19 mouse cellular contexts compared by ENCODE assay signal in genomic region chr1:170861671-170862434, GRCm38 (mm10). TPM values are rescaled to one million over a fixed set of nuclear protein-coding genes. Genes with fewer than 3 reads are reported as not detected.
A peak's percentile ranks its signal among the peaks of the same experiment; 100 is the strongest.
DNase-seq lines count a peak whose midpoint lies in the region; ATAC-seq and TF ChIP-seq lines count a peak whose summit lies in the region.
"Had no signal": no experiment of that assay in that cellular context is flagged by ENCODE, and none has a peak within 500 bp of the region (broad histone marks: within the 10 kb centered on the region; RNA-seq: fewer than 3 reads in every experiment).

No protein-coding gene starts in this region.

- TF ChIP-seq RAD21 in MEL (IDR thresholded peaks at IDR 0.05; ENCODE audit: low read depth, low read length) = no peak

- TF ChIP-seq EP300 in MEL (IDR thresholded peaks at IDR 0.05; ENCODE audit: low read depth in 1 of 2, low read length in 2 of 2) = no peak
- TF ChIP-seq EP300 in liver, embryonic 14.5 days (IDR thresholded peaks at IDR 0.05; ENCODE audit: low read depth) = no peak
- TF ChIP-seq EP300 in stomach, postnatal 0 days (optimal IDR thresholded peaks at IDR 0.05) = no peak

- no peak for TF ChIP-seq POLR2A in MEL (IDR thresholded peaks at IDR 0.05; ENCODE audit: control insufficient read depth in 1 of 2, insufficient read depth in 1 of 2, low read depth in 1 of 2, low read length in 2 of 2, poor library complexity in 1 of 2)

- peak overlapping the region; percentile 89 for H3K4me3 ChIP-seq in megakaryocyte, embryonic 14.5 days (replicated peaks)
- H3K4me3 ChIP-seq in MEL (ENCODE audit: control insufficient read depth in 1 of 2, insufficient read depth in 1 of 2, low read depth in 2 of 2, low read length in 2 of 2) = peak overlapping the region; percentile 42 to 52
- 0 out of 4 replicates have a peak overlapping the region, but pooled peaks of 1 of the 2 experiments have one; percentile 3 for H3K4me3 ChIP-seq in liver, embryonic 14.5 days (ENCODE audit: insufficient read depth in 1 of 2, low read depth in 2 of 2, low read length in 2 of 2)
- no peak overlapping the region for H3K4me3 ChIP-seq in stomach, postnatal 0 days (ENCODE audit: low read depth, low read length)
- H3K4me3 ChIP-seq: embryonic facial prominence, embryonic 13.5 days; forebrain, embryonic 10.5 days; hindbrain, embryonic 13.5 days had no signal

- peaks cover 50% of the 10 kb centered on the region for H3K79me2 ChIP-seq in MEL (ENCODE audit: control insufficient read depth, insufficient read depth, low read length, poor library complexity)

- no peaks in the 10 kb centered on the region for H3K9me3 ChIP-seq in megakaryocyte, embryonic 14.5 days
- H3K9me3 ChIP-seq in MEL (replicated peaks; ENCODE audit: insufficient read depth, low read length) = no peaks in the 10 kb centered on the region
- H3K9me3 ChIP-seq in liver, embryonic 14.5 days (ENCODE audit: control insufficient read depth, low read length) = no peaks in the 10 kb centered on the region
- no peaks in the 10 kb centered on the region for H3K9me3 ChIP-seq in stomach, postnatal 0 days (ENCODE audit: control insufficient read depth, low read length)
- H3K9me3 ChIP-seq: embryonic facial prominence, embryonic 13.5 days; forebrain, embryonic 10.5 days; hindbrain, embryonic 13.5 days had no signal

- peaks cover 31% of the 10 kb centered on the region for H3K36me3 ChIP-seq in megakaryocyte, embryonic 14.5 days (replicated peaks; ENCODE audit: low read length)
- H3K36me3 ChIP-seq in MEL (ENCODE audit: control insufficient read depth in 1 of 2, insufficient read depth in 2 of 2, low read length in 2 of 2) = peaks cover 0 to 60% of the 10 kb centered on the region in 2 experiments; a peak in 2 of 4 replicates
- H3K36me3 ChIP-seq in liver, embryonic 14.5 days (replicated peaks; ENCODE audit: control insufficient read depth, insufficient read depth, low read depth) = no peaks in the 10 kb centered on the region
- no peaks in the 10 kb centered on the region for H3K36me3 ChIP-seq in stomach, postnatal 0 days (ENCODE audit: control insufficient read depth, insufficient read depth, low read length)
- H3K36me3 ChIP-seq: embryonic facial prominence, embryonic 13.5 days; forebrain, embryonic 10.5 days; hindbrain, embryonic 13.5 days had no signal

- DNase-seq in MEL (ENCODE audit: low read depth, low spot score) = peak; percentile 7
- DNase-seq in liver, embryonic 14.5 days (ENCODE audit: low read depth in 3 of 3, low spot score in 3 of 3) = no peak
- no peak for DNase-seq in stomach, postnatal 0 days (ENCODE audit: low spot score)
- DNase-seq in frontal cortex, postnatal 25 days (ENCODE audit: low spot score in 2 of 2) = no peak
- DNase-seq in urinary bladder, postnatal 4 days (ENCODE audit: low spot score in 2 of 2) = no peak
- DNase-seq: cerebellum, adult 11 months; gastrocnemius, postnatal 36 days; kidney, adult 8-10 months; retina, postnatal 1 day had no signal

- H3K4me2 ChIP-seq in liver, embryonic 14.5 days (ENCODE audit: low read depth) = peak overlapping the region; percentile 36
- 0 out of 2 replicates have a peak overlapping the region, but pooled peaks have one; percentile 8 for H3K4me2 ChIP-seq in stomach, postnatal 0 days (replicated peaks; ENCODE audit: low read depth)
- H3K4me2 ChIP-seq: embryonic facial prominence, embryonic 13.5 days; hindbrain, embryonic 13.5 days had no signal

- H3K27me3 ChIP-seq in megakaryocyte, embryonic 14.5 days (replicated peaks) = no peaks in the 10 kb centered on the region
- H3K27me3 ChIP-seq in MEL (ENCODE audit: control insufficient read depth in 1 of 2, insufficient read depth in 2 of 2, low read length in 2 of 2) = no peaks in the 10 kb centered on the region
- no peaks in the 10 kb centered on the region for H3K27me3 ChIP-seq in liver, embryonic 14.5 days (ENCODE audit: control insufficient read depth, insufficient read depth, low read length)
- no peaks in the 10 kb centered on the region for H3K27me3 ChIP-seq in stomach, postnatal 0 days (ENCODE audit: control insufficient read depth, insufficient read depth, low read length)
- H3K27me3 ChIP-seq: embryonic facial prominence, embryonic 13.5 days; hindbrain, embryonic 13.5 days; Patski had no signal

- peak overlapping the region; percentile 54 for H3K9ac ChIP-seq in MEL (ENCODE audit: control insufficient read depth, low read depth, low read length, poor library complexity, severe bottlenecking)
- no peak overlapping the region for H3K9ac ChIP-seq in liver, embryonic 14.5 days (replicated peaks)
- no peak overlapping the region for H3K9ac ChIP-seq in stomach, postnatal 0 days (ENCODE audit: low read length)
- H3K9ac ChIP-seq: embryonic facial prominence, embryonic 13.5 days; hindbrain, embryonic 13.5 days had no signal

- H3K4me1 ChIP-seq in megakaryocyte, embryonic 14.5 days = peaks cover 86% of the 10 kb centered on the region
- peaks cover 9 to 29% of the 10 kb centered on the region in 2 experiments for H3K4me1 ChIP-seq in MEL (ENCODE audit: control insufficient read depth in 1 of 2, insufficient read depth in 2 of 2, low read length in 2 of 2)
- H3K4me1 ChIP-seq in liver, embryonic 14.5 days (replicated peaks; ENCODE audit: control insufficient read depth in 2 of 2, insufficient read depth in 2 of 2, low read length in 1 of 2) = peaks cover 21 to 50% of the 10 kb centered on the region in 2 experiments
- H3K4me1 ChIP-seq in stomach, postnatal 0 days (replicated peaks; ENCODE audit: control insufficient read depth, insufficient read depth) = 0 out of 2 replicates have a peak, but pooled peaks cover 3% of the 10 kb centered on the region

- WGBS in liver, embryonic 14.5 days (ENCODE audit: insufficient replicate concordance) = 57% methylated on average over 13 of the region's 13 CpGs
- WGBS in stomach, postnatal 0 days = 46% methylated on average over 13 of the region's 13 CpGs

- TF ChIP-seq CTCF in MEL (IDR thresholded peaks at IDR 0.05 in 2 of 3, conservative IDR thresholded peaks at IDR 0.05 in 1 of 3; ENCODE audit: control insufficient read depth in 1 of 3, insufficient read depth in 1 of 3, low read depth in 2 of 3, low read length in 3 of 3, poor library complexity in 1 of 3, severe bottlenecking in 1 of 3) = no peak
- TF ChIP-seq CTCF in liver, embryonic 14.5 days (IDR thresholded peaks at IDR 0.05; ENCODE audit: low read depth) = no peak
- TF ChIP-seq CTCF in stomach, postnatal 0 days (IDR thresholded peaks at IDR 0.05; ENCODE audit: low read depth) = no peak

- no peak for ATAC-seq in megakaryocyte, adult 5-6 weeks (ENCODE audit: poor library complexity, severe bottlenecking)
- no peak for ATAC-seq in liver, embryonic 14.5 days (ENCODE audit: insufficient read depth)
- no peak for ATAC-seq in stomach, postnatal 0 days (ENCODE audit: low FRiP score, low TSS enrichment)
- ATAC-seq: Patski had no signal

- H3K27ac ChIP-seq in MEL (ENCODE audit: control insufficient read depth, low read depth, low read length) = peak overlapping the region; percentile 82
- H3K27ac ChIP-seq in liver, embryonic 14.5 days = no peak overlapping the region
- no peak overlapping the region for H3K27ac ChIP-seq in stomach, postnatal 0 days (replicated peaks)
- H3K27ac ChIP-seq: embryonic facial prominence, embryonic 13.5 days; forebrain, embryonic 10.5 days; hindbrain, embryonic 13.5 days had no signal

RNA-seq across cellular contexts. Expression of gene Atf6, which starts 5.7 kb away (rescaled TPM):
- polyA plus RNA-seq in megakaryocyte, embryonic 14.5 days (2012; ENCODE audit: insufficient read depth, low replicate concordance) = 3.1 and 4.8 TPM in 2 replicates
- 35.9 and 38.4 TPM in 2 replicates for total RNA-seq in megakaryocyte, adult 5-6 weeks (2015)
- 35.1 and 39.4 TPM in 2 replicates for total RNA-seq in megakaryocyte, adult 5-6 weeks (2017)
- total RNA-seq in MEL (2012; rRNA removed) = 11.7 and 14.3 TPM in 2 replicates
- 10 to 100 TPM in 1 of 2 experiments, not detected in 1; 16.4 TPM for polyA plus RNA-seq in MEL (2012; ENCODE audit: insufficient read depth in 1 of 2, insufficient read length in 2 of 2, low read depth in 1 of 2, low replicate concordance in 2 of 2, missing spikeins in 1 of 2)
- 3.7 and 4.8 TPM in 2 replicates for polyA plus RNA-seq in liver, embryonic 14.5 days (2012; rRNA removed)
- polyA plus RNA-seq in liver, embryonic 14.5 days (2014; fragmentation: Nextera tagmentation; extraction: Ambion mirVana) = 6.6 and 8.2 TPM in 2 replicates
- 5.6 and 6.2 TPM in 2 replicates for polyA plus RNA-seq in stomach, postnatal 0 days (2015; fragmentation: Nextera tagmentation; extraction: Ambion mirVana)

RNA-seq across cellular contexts. Expression of gene Gm26620, which starts 23.0 kb away (rescaled TPM):
- polyA plus RNA-seq in megakaryocyte, embryonic 14.5 days (2012; ENCODE audit: insufficient read depth, low replicate concordance) = 3.3 and 14.1 TPM in 2 replicates
- total RNA-seq in megakaryocyte, adult 5-6 weeks (2015) = 1.2 TPM in 1 of 2 replicates, not detected in the other
- not detected in 2 replicates for total RNA-seq in megakaryocyte, adult 5-6 weeks (2017)
- total RNA-seq in MEL (2012; rRNA removed) = 3.1 and 5.5 TPM in 2 replicates
- polyA plus RNA-seq in MEL (2012; ENCODE audit: insufficient read depth in 1 of 2, insufficient read length in 2 of 2, low read depth in 1 of 2, low replicate concordance in 2 of 2, missing spikeins in 1 of 2) = 1 to 10 TPM in 1 of 2 experiments, not detected in 1; 1.0 TPM
- 0.26 and 0.54 TPM in 2 replicates for polyA plus RNA-seq in liver, embryonic 14.5 days (2012; rRNA removed)
- 0.38 and 0.47 TPM in 2 replicates for polyA plus RNA-seq in liver, embryonic 14.5 days (2014; fragmentation: Nextera tagmentation; extraction: Ambion mirVana)
- 0.67 and 1.4 TPM in 2 replicates for polyA plus RNA-seq in stomach, postnatal 0 days (2015; fragmentation: Nextera tagmentation; extraction: Ambion mirVana)
- total RNA-seq: common myeloid progenitor, adult 5-6 weeks had no signal
- polyA plus RNA-seq: limb, embryonic 11.5 days had no signal

RNA-seq across cellular contexts. Expression of gene Dusp12, which starts 23.5 kb away (rescaled TPM):
- polyA plus RNA-seq in megakaryocyte, embryonic 14.5 days (2012; ENCODE audit: insufficient read depth, low replicate concordance) = 2.7 and 7.6 TPM in 2 replicates
- 7.5 and 10.3 TPM in 2 replicates for total RNA-seq in megakaryocyte, adult 5-6 weeks (2015)
- total RNA-seq in megakaryocyte, adult 5-6 weeks (2017) = 5.2 and 5.4 TPM in 2 replicates
- total RNA-seq in MEL (2012; rRNA removed) = 41.8 and 50.0 TPM in 2 replicates
- polyA plus RNA-seq in MEL (2012; ENCODE audit: insufficient read depth in 1 of 2, insufficient read length in 2 of 2, low read depth in 1 of 2, low replicate concordance in 2 of 2, missing spikeins in 1 of 2) = 10 to 100 TPM in 1 of 2 experiments, not detected in 1; 33.8 TPM
- 9.5 and 13.6 TPM in 2 replicates for polyA plus RNA-seq in liver, embryonic 14.5 days (2012; rRNA removed)
- polyA plus RNA-seq in liver, embryonic 14.5 days (2014; fragmentation: Nextera tagmentation; extraction: Ambion mirVana) = 19.1 and 20.4 TPM in 2 replicates
- 23.8 and 23.9 TPM in 2 replicates for polyA plus RNA-seq in stomach, postnatal 0 days (2015; fragmentation: Nextera tagmentation; extraction: Ambion mirVana)

RNA-seq across cellular contexts. Expression of gene Fcrlb, which starts 50.9 kb away (rescaled TPM):
- 1.4 TPM in 1 of 2 replicates, not detected in the other for polyA plus RNA-seq in megakaryocyte, embryonic 14.5 days (2012; ENCODE audit: insufficient read depth, low replicate concordance)
- total RNA-seq in megakaryocyte, adult 5-6 weeks (2015) = not detected in 2 replicates
- not detected in 2 replicates for total RNA-seq in megakaryocyte, adult 5-6 weeks (2017)
- total RNA-seq in MEL (2012; rRNA removed) = not detected in 2 replicates
- polyA plus RNA-seq in MEL (2012; ENCODE audit: insufficient read depth in 1 of 2, insufficient read length in 2 of 2, low read depth in 1 of 2, low replicate concordance in 2 of 2, missing spikeins in 1 of 2) = not detected
- polyA plus RNA-seq in liver, embryonic 14.5 days (2012; rRNA removed) = 0.03 and 0.05 TPM in 2 replicates
- not detected in 2 replicates for polyA plus RNA-seq in liver, embryonic 14.5 days (2014; fragmentation: Nextera tagmentation; extraction: Ambion mirVana)
- 0.10 and 0.12 TPM in 2 replicates for polyA plus RNA-seq in stomach, postnatal 0 days (2015; fragmentation: Nextera tagmentation; extraction: Ambion mirVana)
- total RNA-seq: common myeloid progenitor, adult 5-6 weeks; gastrocnemius, postnatal 36 days had no signal
- polyA plus RNA-seq: embryonic facial prominence, embryonic 13.5 days; forebrain, embryonic 10.5 days; heart, postnatal 0 days; limb, embryonic 11.5 days; lung, embryonic 16.5 days had no signal
